ENCODE assay signal across 16 mouse cellular contexts in the genomic region with DNA sequence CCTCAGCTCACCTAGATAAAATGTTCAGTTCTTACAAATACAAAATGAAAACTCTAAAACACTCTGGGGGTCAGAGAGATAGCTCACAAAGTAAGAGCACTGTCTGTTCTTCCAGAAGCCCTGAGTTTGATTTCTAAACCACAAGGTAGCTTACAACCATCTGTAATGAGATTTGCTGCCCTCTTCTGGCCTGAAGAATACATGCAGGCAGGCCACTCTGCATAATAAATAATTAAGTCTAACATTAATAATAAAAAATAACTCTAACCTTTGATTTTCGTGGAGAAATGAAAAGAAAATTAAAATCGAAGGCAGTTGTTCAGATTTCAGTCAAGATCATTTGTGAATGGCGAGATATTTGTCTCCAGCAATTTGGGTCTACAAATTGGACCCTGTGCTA.
DNase-seq lines count a peak whose midpoint lies in the region; ATAC-seq and TF ChIP-seq lines count a peak whose summit lies in the region.
"Had no signal": no experiment of that assay in that cellular context is flagged by ENCODE, and none has a peak within 500 bp of the region (broad histone marks: within the 10 kb centered on the region; RNA-seq: fewer than 3 reads in every experiment).

No protein-coding gene starts in this region.

- POLR2A ChIA-PET in Patski (lab: Charles Lee): no interaction called here

- H3K27me3 ChIP-seq in forebrain, postnatal 0 days (ENCODE audit: insufficient read depth, low read length): no peaks in the 10 kb centered on the region
- no peaks in the 10 kb centered on the region for H3K27me3 ChIP-seq in forebrain, embryonic 13.5 days
- H3K27me3 ChIP-seq in liver, adult 2 months (ENCODE audit: control insufficient read depth, insufficient read depth, low read length): no peaks in the 10 kb centered on the region; the same call in 1 of the 2 replicates
- no peaks in the 10 kb centered on the region for H3K27me3 ChIP-seq in liver, embryonic 12.5 days (replicated peaks)
- H3K27me3 ChIP-seq in Patski: peaks cover 13% of the 10 kb centered on the region
- H3K27me3 ChIP-seq: liver, embryonic 13.5 days; midbrain, embryonic 12.5 days had no signal

- TF ChIP-seq POLR2A in liver, adult 2 months (IDR thresholded peaks at IDR 0.05; ENCODE audit: extremely low read depth, insufficient read depth, low read length): no peak

- no peaks in the 10 kb centered on the region for H3K9me3 ChIP-seq in forebrain, postnatal 0 days (ENCODE audit: low read length)
- no peaks in the 10 kb centered on the region for H3K9me3 ChIP-seq in forebrain, embryonic 13.5 days (replicated peaks)
- no peaks in the 10 kb centered on the region for H3K9me3 ChIP-seq in liver, embryonic 12.5 days (replicated peaks)
- H3K9me3 ChIP-seq: hindbrain, embryonic 10.5 days; liver, embryonic 13.5 days; midbrain, embryonic 12.5 days had no signal

- no peaks in the 10 kb centered on the region for H3K79me2 ChIP-seq in liver, adult 2 months (ENCODE audit: control insufficient read depth, insufficient read depth, low read length)

- CTCF ChIA-PET in Patski (lab: Charles Lee): interaction anchor here (0.7 kb wide), 1 partner anchor 1083 kb away, joined by 3 read pairs; no protein-coding TSS in a partner anchor

- no peak for DNase-seq in forebrain, postnatal 0 days
- DNase-seq in liver, adult 2 months (ENCODE audit: extremely low read depth, low read depth, low spot score): peak; percentile 4
- DNase-seq in 416B (ENCODE audit: low read depth) (peak; percentile 41), Patski (ENCODE audit: low read depth, low spot score) (no peak)
- DNase-seq in urinary bladder, postnatal 10 days (ENCODE audit: low spot score): no peak
- DNase-seq in cerebellum, adult 11-12 months: no peak
- DNase-seq: cerebellum, adult 8-10 months; kidney, postnatal 10 days; liver, embryonic 13.5 days; lung, postnatal 36 days; right cerebral cortex, postnatal 25 days had no signal

- WGBS in forebrain, postnatal 0 days: 67% methylated on average over 3 of the region's 3 CpGs
- 68% methylated on average over 3 of the region's 3 CpGs for WGBS in forebrain, embryonic 13.5 days
- WGBS in liver, adult 2 months: 41% methylated on average over 3 of the region's 3 CpGs
- 28% methylated on average over 3 of the region's 3 CpGs for WGBS in liver, embryonic 12.5 days (ENCODE audit: insufficient replicate concordance)

- no peak overlapping the region for H3K9ac ChIP-seq in forebrain, postnatal 0 days
- H3K9ac ChIP-seq in forebrain, embryonic 13.5 days: no peak overlapping the region
- no peak overlapping the region for H3K9ac ChIP-seq in liver, adult 2 months (ENCODE audit: low read depth, low read length)
- H3K9ac ChIP-seq in liver, embryonic 12.5 days: no peak overlapping the region
- H3K9ac ChIP-seq: liver, embryonic 13.5 days; midbrain, embryonic 12.5 days had no signal

- no peak overlapping the region for H3K4me2 ChIP-seq in forebrain, postnatal 0 days (ENCODE audit: low read depth)
- H3K4me2 ChIP-seq in forebrain, embryonic 13.5 days: no peak overlapping the region
- H3K4me2 ChIP-seq in liver, embryonic 12.5 days: no peak overlapping the region
- H3K4me2 ChIP-seq: liver, embryonic 13.5 days; midbrain, embryonic 12.5 days had no signal

- no peak overlapping the region for H3K4me3 ChIP-seq in forebrain, postnatal 0 days (ENCODE audit: low read depth, low read length)
- H3K4me3 ChIP-seq in forebrain, embryonic 13.5 days: no peak overlapping the region
- no peak overlapping the region for H3K4me3 ChIP-seq in liver, adult 2 months (ENCODE audit: insufficient read depth, low read depth, low read length)
- no peak overlapping the region for H3K4me3 ChIP-seq in liver, embryonic 12.5 days
- H3K4me3 ChIP-seq: erythroblast, embryonic 14.5 days; hindbrain, embryonic 10.5 days; liver, embryonic 13.5 days; midbrain, embryonic 12.5 days had no signal

- in situ Hi-C loops in Patski (cut with MboI; ENCODE audit: low pct_unique_long_range_greater_than_20kb): loop anchor here (25.0 kb wide), 2 partner anchors 396 to 746 kb away; no protein-coding TSS in a partner anchor

- ATAC-seq in forebrain, postnatal 0 days: no peak
- ATAC-seq in forebrain, embryonic 13.5 days: no peak
- ATAC-seq in liver, embryonic 12.5 days: no peak
- no peak for ATAC-seq in Patski

- H3K36me3 ChIP-seq in forebrain, postnatal 0 days (ENCODE audit: insufficient read depth): no peaks in the 10 kb centered on the region
- H3K36me3 ChIP-seq in forebrain, embryonic 13.5 days (ENCODE audit: poor library complexity, severe bottlenecking): no peaks in the 10 kb centered on the region
- no peaks in the 10 kb centered on the region for H3K36me3 ChIP-seq in liver, adult 2 months (ENCODE audit: control insufficient read depth, insufficient read depth, low read length)
- H3K36me3 ChIP-seq in liver, embryonic 12.5 days: no peaks in the 10 kb centered on the region
- H3K36me3 ChIP-seq: hindbrain, embryonic 10.5 days; liver, embryonic 13.5 days; midbrain, embryonic 12.5 days had no signal

- peak; percentile 35; the same call in 1 of the 2 replicates for TF ChIP-seq CTCF in forebrain, postnatal 0 days (IDR thresholded peaks at IDR 0.05; ENCODE audit: low read depth)
- TF ChIP-seq CTCF in liver, adult 2 months (IDR thresholded peaks at IDR 0.05; ENCODE audit: low read depth, low read length): no peak
- peak; percentile 48 for TF ChIP-seq CTCF in Patski (IDR thresholded peaks at IDR 0.05)

- H3K27ac ChIP-seq in forebrain, postnatal 0 days (ENCODE audit: low read depth, low read length): no peak overlapping the region
- H3K27ac ChIP-seq in forebrain, embryonic 13.5 days: no peak overlapping the region
- H3K27ac ChIP-seq in liver, adult 2 months (replicated peaks; ENCODE audit: insufficient read depth, low read depth, low read length): no peak overlapping the region
- H3K27ac ChIP-seq in liver, embryonic 12.5 days: no peak overlapping the region
- H3K27ac ChIP-seq: hindbrain, embryonic 10.5 days; liver, embryonic 13.5 days; midbrain, embryonic 12.5 days had no signal

- H3K4me1 ChIP-seq in forebrain, postnatal 0 days (ENCODE audit: insufficient read depth): no peaks in the 10 kb centered on the region
- no peaks in the 10 kb centered on the region for H3K4me1 ChIP-seq in forebrain, embryonic 13.5 days
- H3K4me1 ChIP-seq in liver, adult 2 months (ENCODE audit: control insufficient read depth, insufficient read depth, low read length): no peaks in the 10 kb centered on the region
- H3K4me1 ChIP-seq in liver, embryonic 12.5 days: no peaks in the 10 kb centered on the region
- H3K4me1 ChIP-seq: hindbrain, embryonic 10.5 days; liver, embryonic 13.5 days; midbrain, embryonic 12.5 days had no signal

Comparison
In these comparisons a context has a peak if more than half of its experiments do, and no peak if none do; other contexts are left out.
1. DNase-seq: peak in liver, adult 2 months (single experiment) and 416B (single experiment); none in forebrain, postnatal 0 days (single experiment), Patski (single experiment), urinary bladder, postnatal 10 days (single experiment) and cerebellum, adult 11-12 months (single experiment).